Mouse (Mus musculus): Measurements from ENCODE around the gene Ndufa13. TPM values are rescaled to one million over a fixed set of nuclear protein-coding genes. Genes with fewer than 3 reads are reported as not detected.

Gene Ndufa13
- polyA plus RNA-seq, 1 experiment from 2014 or later, result 169 TPM

GRCm38 (mm10) chr8:69880841-69881240 is 21.5 kb downstream of the Ndufa13 start:
- H3K36me3 ChIP-seq (ENCODE audit: control insufficient read depth, insufficient read depth, low read length), result no peaks in the 10 kb centered on the region
- DNase-seq (ENCODE audit: low spot score), result peak; percentile 47
- H3K4me2 ChIP-seq (replicated peaks; ENCODE audit: low read depth, low read length), result peak overlapping the region; percentile 39; the same call in 1 of the 2 replicates
- 15% methylated on average over 37 of the region's 37 CpGs for WGBS
- no peak for ATAC-seq (ENCODE audit: low FRiP score)
- H3K9ac ChIP-seq (ENCODE audit: low read depth, low read length), result no peak overlapping the region
- H3K4me3 ChIP-seq (ENCODE audit: low read depth, low read length), result peak overlapping the region; percentile 14; the same call in 1 of the 2 replicates
- no peak overlapping the region for H3K27ac ChIP-seq (ENCODE audit: low read depth, low read length)
- H3K4me1 ChIP-seq (replicated peaks; ENCODE audit: control insufficient read depth, insufficient read depth, low read length), result peaks cover 7% of the 10 kb centered on the region; the same call in 1 of the 2 replicates
- H3K27me3 ChIP-seq (ENCODE audit: control insufficient read depth, insufficient read depth, low read length), result peaks cover 73% of the 10 kb centered on the region
- no peaks in the 10 kb centered on the region for H3K9me3 ChIP-seq (ENCODE audit: control insufficient read depth, low read length)

GRCm38 (mm10) chr8:69879678-69880077 is 22.7 kb downstream of the Ndufa13 start:
- WGBS, result 56% methylated on average over 8 of the region's 8 CpGs
- Histone ChIP-seq H3K9me3 (ENCODE audit: control insufficient read depth, low read length) (no peaks in the 10 kb centered on the region), H3K4me3 (ENCODE audit: low read depth, low read length) (no peak overlapping the region), H3K36me3 (ENCODE audit: control insufficient read depth, insufficient read depth, low read length) (no peaks in the 10 kb centered on the region), H3K4me2 (replicated peaks; ENCODE audit: low read depth, low read length) (no peak overlapping the region), H3K4me1 (replicated peaks; ENCODE audit: control insufficient read depth, insufficient read depth, low read length) (peaks cover 6% of the 10 kb centered on the region; the same call in 1 of the 2 replicates), H3K9ac (ENCODE audit: low read depth, low read length) (no peak overlapping the region), H3K27ac (ENCODE audit: low read depth, low read length) (no peak overlapping the region), H3K27me3 (ENCODE audit: control insufficient read depth, insufficient read depth, low read length) (peaks cover 62% of the 10 kb centered on the region)
- ATAC-seq (ENCODE audit: low FRiP score), result no peak
- no peak for DNase-seq (ENCODE audit: low spot score)

DNA sequence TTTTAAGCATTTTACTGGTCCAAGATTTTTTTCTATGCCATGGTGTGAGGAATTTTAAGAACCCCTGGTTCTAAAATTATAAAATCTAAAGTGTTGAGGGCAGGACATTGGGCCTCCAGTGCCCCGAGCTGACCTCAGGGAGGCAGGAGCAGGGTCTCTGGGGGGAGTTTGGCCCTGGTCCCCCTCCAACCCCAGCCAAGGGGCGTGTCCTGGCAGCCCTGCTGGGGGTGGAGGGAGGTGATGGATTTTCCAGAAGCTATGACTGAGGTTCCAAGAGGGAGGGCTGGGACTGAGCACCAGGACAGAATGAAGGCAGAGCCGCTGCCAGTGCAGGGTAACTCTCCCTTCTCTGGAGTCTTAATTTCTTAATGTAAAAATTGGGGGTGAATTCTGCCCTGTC is 24.4 kb downstream of the Ndufa13 start:
- H3K9me3 ChIP-seq (ENCODE audit: control insufficient read depth, low read length), result no peaks in the 10 kb centered on the region
- no peak overlapping the region for H3K27ac ChIP-seq (ENCODE audit: low read depth, low read length)
- no peak for DNase-seq (ENCODE audit: low spot score)
- H3K4me1 ChIP-seq (replicated peaks; ENCODE audit: control insufficient read depth, insufficient read depth, low read length), result peaks cover 6% of the 10 kb centered on the region; the same call in 1 of the 2 replicates
- no peak overlapping the region for H3K4me3 ChIP-seq (ENCODE audit: low read depth, low read length)
- no peaks in the 10 kb centered on the region for H3K36me3 ChIP-seq (ENCODE audit: control insufficient read depth, insufficient read depth, low read length)
- H3K27me3 ChIP-seq (ENCODE audit: control insufficient read depth, insufficient read depth, low read length), result peaks cover 45% of the 10 kb centered on the region
- WGBS, result 56% methylated on average over 3 of the region's 3 CpGs
- no peak overlapping the region for H3K4me2 ChIP-seq (replicated peaks; ENCODE audit: low read depth, low read length)
- no peak for ATAC-seq (ENCODE audit: low FRiP score)
- H3K9ac ChIP-seq (ENCODE audit: low read depth, low read length), result no peak overlapping the region

- Histone ChIP-seq H3K9ac (ENCODE audit: low read depth, low read length) (no peak overlapping the region), H3K4me3 (ENCODE audit: low read depth, low read length) (no peak overlapping the region), H3K9me3 (ENCODE audit: control insufficient read depth, low read length) (no peaks in the 10 kb centered on the region), H3K4me2 (replicated peaks; ENCODE audit: low read depth, low read length) (no peak overlapping the region), H3K4me1 (replicated peaks; ENCODE audit: control insufficient read depth, insufficient read depth, low read length) (peaks cover 6% of the 10 kb centered on the region; the same call in 1 of the 2 replicates), H3K27ac (ENCODE audit: low read depth, low read length) (no peak overlapping the region), H3K27me3 (ENCODE audit: control insufficient read depth, insufficient read depth, low read length) (peaks cover 39% of the 10 kb centered on the region), H3K36me3 (ENCODE audit: control insufficient read depth, insufficient read depth, low read length) (no peaks in the 10 kb centered on the region)
- ATAC-seq (ENCODE audit: low FRiP score) (no peak), DNase-seq (ENCODE audit: low spot score) (no peak)
- WGBS, result 83% methylated on average over 4 of the region's 4 CpGs
Measured at GRCm38 (mm10) chr8:69877396-69877795, 25.0 kb downstream of the Ndufa13 start.

DNA sequence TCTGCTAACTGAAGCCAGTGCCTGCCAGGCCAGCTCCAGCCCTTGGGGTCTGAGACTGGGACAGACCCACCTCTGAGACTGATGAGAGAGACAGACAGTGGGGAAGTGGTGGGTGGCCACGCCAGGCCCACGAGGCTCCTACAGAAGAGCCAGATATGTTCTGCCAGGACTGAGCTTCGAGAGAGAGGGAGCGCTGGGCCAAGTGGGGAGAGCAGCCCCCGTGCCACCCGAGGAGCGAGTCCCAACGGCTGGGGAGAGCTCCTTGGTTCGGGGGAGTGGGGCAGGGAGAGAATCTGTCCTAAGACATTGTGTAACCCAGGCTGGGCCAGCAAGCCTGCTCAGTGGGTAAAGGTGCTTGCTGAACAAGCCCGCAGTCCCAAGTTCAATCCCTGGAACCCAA is 25.4 kb downstream of the Ndufa13 start:
- Histone ChIP-seq H3K4me2 (replicated peaks; ENCODE audit: low read depth, low read length) (no peak overlapping the region), H3K36me3 (ENCODE audit: control insufficient read depth, insufficient read depth, low read length) (no peaks in the 10 kb centered on the region), H3K4me3 (ENCODE audit: low read depth, low read length) (no peak overlapping the region), H3K27me3 (ENCODE audit: control insufficient read depth, insufficient read depth, low read length) (peaks cover 35% of the 10 kb centered on the region), H3K9ac (ENCODE audit: low read depth, low read length) (no peak overlapping the region), H3K9me3 (ENCODE audit: control insufficient read depth, low read length) (no peaks in the 10 kb centered on the region), H3K4me1 (replicated peaks; ENCODE audit: control insufficient read depth, insufficient read depth, low read length) (peaks cover 2% of the 10 kb centered on the region; the same call in 1 of the 2 replicates), H3K27ac (ENCODE audit: low read depth, low read length) (no peak overlapping the region)
- no peak for DNase-seq (ENCODE audit: low spot score)
- WGBS, result 77% methylated on average over 10 of the region's 10 CpGs
- no peak for ATAC-seq (ENCODE audit: low FRiP score)

DNA sequence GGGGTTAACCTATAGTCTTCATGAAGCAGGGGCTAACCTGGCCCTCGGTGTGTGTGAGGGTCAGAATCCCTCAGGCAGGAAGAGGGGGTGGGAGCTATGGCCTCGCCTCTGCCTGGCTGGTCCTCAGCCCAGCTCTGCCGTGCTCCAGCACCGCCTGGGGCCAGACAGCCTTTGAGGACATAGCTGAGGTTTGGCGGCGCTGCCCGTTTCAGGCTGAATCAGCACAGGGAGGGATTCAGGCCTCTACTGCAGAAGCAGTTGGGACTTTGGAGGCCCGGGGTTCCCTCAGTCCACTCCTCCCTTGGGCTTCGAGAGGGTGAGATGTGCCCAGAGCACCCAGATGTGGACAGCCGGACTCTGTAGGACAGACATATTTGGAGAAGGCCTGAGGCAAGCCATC is 26.3 kb downstream of the Ndufa13 start:
- WGBS, result 44% methylated on average over 10 of the region's 10 CpGs
- no peaks in the 10 kb centered on the region for H3K36me3 ChIP-seq (ENCODE audit: control insufficient read depth, insufficient read depth, low read length)
- H3K4me2 ChIP-seq (replicated peaks; ENCODE audit: low read depth, low read length), result no peak overlapping the region
- H3K4me3 ChIP-seq (ENCODE audit: low read depth, low read length), result no peak overlapping the region
- no peak for ATAC-seq (ENCODE audit: low FRiP score)
- H3K9ac ChIP-seq (ENCODE audit: low read depth, low read length), result no peak overlapping the region
- H3K4me1 ChIP-seq (replicated peaks; ENCODE audit: control insufficient read depth, insufficient read depth, low read length), result no peaks in the 10 kb centered on the region
- DNase-seq (ENCODE audit: low spot score), result no peak
- peaks cover 26% of the 10 kb centered on the region for H3K27me3 ChIP-seq (ENCODE audit: control insufficient read depth, insufficient read depth, low read length)
- no peak overlapping the region for H3K27ac ChIP-seq (ENCODE audit: low read depth, low read length)
- H3K9me3 ChIP-seq (ENCODE audit: control insufficient read depth, low read length), result no peaks in the 10 kb centered on the region

DNA sequence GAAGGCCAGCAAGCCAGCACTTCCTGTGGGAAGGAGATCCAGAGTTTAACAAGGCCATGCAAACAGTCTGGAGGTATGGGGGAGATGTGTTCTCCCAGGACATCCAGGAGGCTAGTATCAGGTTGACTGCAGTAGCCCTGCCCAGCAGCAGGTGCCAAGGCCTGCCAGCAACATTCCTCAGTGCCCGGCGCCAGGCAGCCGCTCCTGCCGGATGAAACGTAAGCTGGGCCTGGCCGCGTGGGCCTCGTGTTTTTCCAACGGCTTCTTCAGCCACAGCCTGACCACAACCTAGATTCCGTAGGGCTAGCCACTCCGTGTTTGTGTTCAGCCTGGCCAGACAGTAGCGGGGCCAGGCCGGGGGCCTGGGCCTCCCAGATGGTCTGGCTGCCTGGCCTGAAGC is 27.7 kb downstream of the Ndufa13 start:
- 88% methylated on average over 13 of the region's 13 CpGs for WGBS
- Histone ChIP-seq H3K27ac (ENCODE audit: low read depth, low read length) (no peak overlapping the region), H3K36me3 (ENCODE audit: control insufficient read depth, insufficient read depth, low read length) (no peaks in the 10 kb centered on the region), H3K4me3 (ENCODE audit: low read depth, low read length) (no peak overlapping the region), H3K4me1 (replicated peaks; ENCODE audit: control insufficient read depth, insufficient read depth, low read length) (no peaks in the 10 kb centered on the region), H3K27me3 (ENCODE audit: control insufficient read depth, insufficient read depth, low read length) (peaks cover 11% of the 10 kb centered on the region), H3K9me3 (ENCODE audit: control insufficient read depth, low read length) (no peaks in the 10 kb centered on the region), H3K9ac (ENCODE audit: low read depth, low read length) (no peak overlapping the region), H3K4me2 (replicated peaks; ENCODE audit: low read depth, low read length) (no peak overlapping the region)
- ATAC-seq (ENCODE audit: low FRiP score) (no peak), DNase-seq (ENCODE audit: low spot score) (no peak)

DNA sequence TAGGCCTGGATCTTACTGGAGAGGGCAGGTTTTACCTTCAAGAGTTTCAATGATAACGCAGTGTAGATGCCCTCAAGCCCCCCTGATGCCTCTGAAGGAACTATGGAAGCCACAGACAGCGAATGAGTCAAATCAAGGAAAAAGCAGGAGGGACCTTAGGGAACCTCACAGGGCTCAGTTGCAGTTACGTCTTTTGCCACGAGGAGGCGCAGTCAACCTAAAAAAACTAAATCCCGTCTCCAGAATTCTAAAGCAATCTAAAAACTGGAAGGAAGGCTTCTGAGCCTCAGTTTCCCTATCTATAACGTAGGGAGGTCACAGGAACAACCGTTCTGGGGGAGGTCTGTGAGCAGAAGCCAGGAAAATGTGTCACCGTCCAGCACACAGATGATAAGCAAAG is 28.2 kb downstream of the Ndufa13 start:
- Histone ChIP-seq H3K4me3 (ENCODE audit: low read depth, low read length) (no peak overlapping the region), H3K27ac (ENCODE audit: low read depth, low read length) (no peak overlapping the region), H3K4me2 (replicated peaks; ENCODE audit: low read depth, low read length) (no peak overlapping the region), H3K4me1 (replicated peaks; ENCODE audit: control insufficient read depth, insufficient read depth, low read length) (no peaks in the 10 kb centered on the region), H3K36me3 (ENCODE audit: control insufficient read depth, insufficient read depth, low read length) (no peaks in the 10 kb centered on the region), H3K9ac (ENCODE audit: low read depth, low read length) (no peak overlapping the region), H3K9me3 (ENCODE audit: control insufficient read depth, low read length) (no peaks in the 10 kb centered on the region), H3K27me3 (ENCODE audit: control insufficient read depth, insufficient read depth, low read length) (peaks cover 6% of the 10 kb centered on the region)
- no peak for ATAC-seq (ENCODE audit: low FRiP score)
- peak; percentile 86 for DNase-seq (ENCODE audit: low spot score)
- 12% methylated on average over 9 of the region's 9 CpGs for WGBS

GRCm38 (mm10) chr8:69870907-69871306 is 31.5 kb downstream of the Ndufa13 start:
- Histone ChIP-seq H3K9ac (ENCODE audit: low read depth, low read length) (no peak overlapping the region), H3K27me3 (ENCODE audit: control insufficient read depth, insufficient read depth, low read length) (no peaks in the 10 kb centered on the region), H3K4me2 (replicated peaks; ENCODE audit: low read depth, low read length) (no peak overlapping the region), H3K4me1 (replicated peaks; ENCODE audit: control insufficient read depth, insufficient read depth, low read length) (no peaks in the 10 kb centered on the region), H3K27ac (ENCODE audit: low read depth, low read length) (no peak overlapping the region), H3K36me3 (ENCODE audit: control insufficient read depth, insufficient read depth, low read length) (no peaks in the 10 kb centered on the region), H3K4me3 (ENCODE audit: low read depth, low read length) (no peak overlapping the region), H3K9me3 (ENCODE audit: control insufficient read depth, low read length) (no peaks in the 10 kb centered on the region)
- 96% methylated on average over 6 of the region's 6 CpGs for WGBS
- DNase-seq (ENCODE audit: low spot score) (no peak), ATAC-seq (ENCODE audit: low FRiP score) (no peak)

Data from hindbrain, embryonic 11.5 days (tissue).